In genomic region chr4:58499241-58499640, GRCm38 (mm10) we compare ENCODE assay signal across 16 mouse cellular contexts. TPM values are rescaled to one million over a fixed set of nuclear protein-coding genes. Genes with fewer than 3 reads are reported as not detected.
DNase-seq lines count a peak whose midpoint lies in the region; ATAC-seq and TF ChIP-seq lines count a peak whose summit lies in the region.
"Had no signal": no experiment of that assay in that cellular context is flagged by ENCODE, and none has a peak within 500 bp of the region (broad histone marks: within the 10 kb centered on the region; RNA-seq: fewer than 3 reads in every experiment).

No protein-coding gene starts in this region.

- no peaks in the 10 kb centered on the region for H3K9me3 ChIP-seq in forebrain, embryonic 14.5 days (replicated peaks; ENCODE audit: control insufficient read depth, low read length)
- no peaks in the 10 kb centered on the region for H3K9me3 ChIP-seq in forebrain, embryonic 10.5 days
- H3K9me3 ChIP-seq in stomach, postnatal 0 days (ENCODE audit: control insufficient read depth, low read length) = no peaks in the 10 kb centered on the region
- H3K9me3 ChIP-seq: midbrain, embryonic 12.5 days; neural tube, embryonic 13.5 days had no signal

- peak; percentile 13; the same call in 1 of the 2 replicates for ATAC-seq in forebrain, embryonic 14.5 days
- no peak for ATAC-seq in stomach, postnatal 0 days (ENCODE audit: low FRiP score, low TSS enrichment)
- ATAC-seq: hindbrain, embryonic 16.5 days; lung, postnatal 0 days had no signal

- H3K9ac ChIP-seq in forebrain, embryonic 14.5 days (ENCODE audit: low read length) = no peak overlapping the region
- no peak overlapping the region for H3K9ac ChIP-seq in stomach, postnatal 0 days (ENCODE audit: low read length)
- H3K9ac ChIP-seq: midbrain, embryonic 12.5 days; neural tube, embryonic 13.5 days had no signal

- H3K36me3 ChIP-seq in forebrain, embryonic 14.5 days (ENCODE audit: control insufficient read depth, insufficient read depth, low read length) = no peaks in the 10 kb centered on the region
- H3K36me3 ChIP-seq in forebrain, embryonic 10.5 days (replicated peaks) = peaks cover 20% of the 10 kb centered on the region
- no peaks in the 10 kb centered on the region for H3K36me3 ChIP-seq in stomach, postnatal 0 days (ENCODE audit: control insufficient read depth, insufficient read depth, low read length)
- H3K36me3 ChIP-seq: midbrain, embryonic 12.5 days; neural tube, embryonic 13.5 days had no signal

- no peaks in the 10 kb centered on the region for H3K27me3 ChIP-seq in forebrain, embryonic 14.5 days (replicated peaks; ENCODE audit: control insufficient read depth, insufficient read depth, low read length)
- no peaks in the 10 kb centered on the region for H3K27me3 ChIP-seq in forebrain, embryonic 10.5 days (ENCODE audit: poor library complexity, severe bottlenecking)
- H3K27me3 ChIP-seq in stomach, postnatal 0 days (ENCODE audit: control insufficient read depth, insufficient read depth, low read length) = no peaks in the 10 kb centered on the region
- H3K27me3 ChIP-seq: midbrain, embryonic 12.5 days; neural tube, embryonic 13.5 days had no signal

- H3K4me1 ChIP-seq in forebrain, embryonic 14.5 days (ENCODE audit: control insufficient read depth, insufficient read depth, low read length) = peaks cover 12% of the 10 kb centered on the region
- peaks cover 32% of the 10 kb centered on the region for H3K4me1 ChIP-seq in forebrain, embryonic 10.5 days
- peaks cover 3% of the 10 kb centered on the region for H3K4me1 ChIP-seq in stomach, postnatal 0 days (replicated peaks; ENCODE audit: control insufficient read depth, insufficient read depth)

- no peak for TF ChIP-seq POLR2A in brain, embryonic 14.5 days (IDR thresholded peaks at IDR 0.05; ENCODE audit: borderline replicate concordance, extremely low read depth, insufficient read depth, insufficient read length, poor library complexity, severe bottlenecking)

- 42% methylated on average over 3 of the region's 3 CpGs for WGBS in forebrain, embryonic 14.5 days
- 62% methylated on average over 3 of the region's 3 CpGs for WGBS in forebrain, embryonic 10.5 days
- WGBS in stomach, postnatal 0 days = 59% methylated on average over 3 of the region's 3 CpGs

- no peak overlapping the region for H3K4me2 ChIP-seq in forebrain, embryonic 14.5 days (ENCODE audit: low read length)
- no peak overlapping the region for H3K4me2 ChIP-seq in stomach, postnatal 0 days (replicated peaks; ENCODE audit: low read depth)
- H3K4me2 ChIP-seq: midbrain, embryonic 12.5 days; neural tube, embryonic 13.5 days had no signal

- no peak overlapping the region for H3K4me3 ChIP-seq in forebrain, embryonic 14.5 days (ENCODE audit: low read depth, low read length)
- H3K4me3 ChIP-seq in forebrain, embryonic 10.5 days = no peak overlapping the region
- H3K4me3 ChIP-seq in layer of hippocampus, adult 2 months = peak overlapping the region; percentile 18; the same call in 1 of the 2 replicates
- H3K4me3 ChIP-seq in stomach, postnatal 0 days (ENCODE audit: low read depth, low read length) = no peak overlapping the region
- H3K4me3 ChIP-seq: midbrain, embryonic 12.5 days; neural tube, embryonic 13.5 days had no signal

- H3K27ac ChIP-seq in forebrain, embryonic 14.5 days (ENCODE audit: low read depth, low read length) = no peak overlapping the region
- H3K27ac ChIP-seq in forebrain, embryonic 10.5 days = no peak overlapping the region
- peak overlapping the region; percentile 78 for H3K27ac ChIP-seq in layer of hippocampus, adult 2 months
- 0 out of 2 replicates have a peak overlapping the region, but pooled peaks have one; percentile 30 for H3K27ac ChIP-seq in stomach, postnatal 0 days (replicated peaks)
- H3K27ac ChIP-seq: midbrain, embryonic 12.5 days; neural tube, embryonic 13.5 days had no signal

- no peak for TF ChIP-seq CTCF in layer of hippocampus, adult 2 months (conservative IDR thresholded peaks at IDR 0.05)
- no peak for TF ChIP-seq CTCF in brain, embryonic 14.5 days (IDR thresholded peaks at IDR 0.05; ENCODE audit: borderline replicate concordance, extremely low read depth, insufficient read depth, insufficient read length)
- TF ChIP-seq CTCF in stomach, postnatal 0 days (IDR thresholded peaks at IDR 0.05; ENCODE audit: low read depth) = no peak

- no peak for TF ChIP-seq EP300 in stomach, postnatal 0 days (optimal IDR thresholded peaks at IDR 0.05)

- no peak for DNase-seq in forebrain, embryonic 14.5 days (ENCODE audit: low spot score)
- DNase-seq in forebrain, embryonic 10.5 days (ENCODE audit: extremely low spot score, low spot score) = no peak
- DNase-seq in layer of hippocampus, adult 2 months (ENCODE audit: low spot score in 2 of 2) = peak in 1 of 2 experiments; percentile 10
- DNase-seq in layer of hippocampus, postnatal 36 days = no peak
- DNase-seq in brain, embryonic 14.5 days (ENCODE audit: low read depth) = peak; percentile 33
- no peak for DNase-seq in stomach, postnatal 0 days (ENCODE audit: low spot score)
- no peak for DNase-seq in liver
- DNase-seq in ovary, adult 18-20 months (ENCODE audit: low spot score) = no peak
- DNase-seq: adrenal gland, postnatal 10 days; cerebellum, adult 11-12 months; kidney, adult 11 months; thymus, adult 2 months had no signal

RNA-seq across cellular contexts. Expression of gene Lpar1, which starts 54.5 kb away (rescaled TPM):
- 33.8 and 35.2 TPM in 2 replicates for polyA plus RNA-seq in forebrain, embryonic 14.5 days (2014; fragmentation: Nextera tagmentation; extraction: Ambion mirVana)
- polyA plus RNA-seq in forebrain, embryonic 10.5 days (2016; fragmentation: Nextera tagmentation; extraction: Ambion mirVana) = 60.9 and 63.8 TPM in 2 replicates
- total RNA-seq in layer of hippocampus, adult 2 months (2021) = 10 to 100 TPM; 15.2 to 17.3 TPM
- 10 to 100 TPM; 21.8 to 27.2 TPM for total RNA-seq in layer of hippocampus, postnatal 36 days (2021)
- polyA plus RNA-seq in brain, embryonic 14.5 days (2012; rRNA removed) = 11.9 and 12.6 TPM in 2 replicates
- 36.4 and 37.5 TPM in 2 replicates for polyA plus RNA-seq in stomach, postnatal 0 days (2015; fragmentation: Nextera tagmentation; extraction: Ambion mirVana)

Comparison
In these comparisons a context has a peak if more than half of its experiments do, and no peak if none do; other contexts are left out.
1. H3K27ac ChIP-seq: peak in layer of hippocampus, adult 2 months (single experiment) and stomach, postnatal 0 days (single experiment); none in forebrain, embryonic 14.5 days (single experiment) and forebrain, embryonic 10.5 days (single experiment).